Comparison of ENCODE assay signal across 20 mouse cellular contexts in genomic region chr8:9569516-9570170, GRCm38 (mm10).
DNase-seq lines count a peak whose midpoint lies in the region; ATAC-seq lines count a peak whose summit lies in the region.
"Had no signal": no experiment of that assay in that cellular context is flagged by ENCODE, and none has a peak within 500 bp of the region (broad histone marks: within the 10 kb centered on the region; RNA-seq: fewer than 3 reads in every experiment).

No protein-coding gene starts in this region.

- no peaks in the 10 kb centered on the region for H3K27me3 ChIP-seq in heart, embryonic 11.5 days (ENCODE audit: control insufficient read depth, insufficient read depth, low read length)
- H3K27me3 ChIP-seq: limb, embryonic 15.5 days; neural tube, embryonic 15.5 days had no signal

- no peak overlapping the region for H3K4me3 ChIP-seq in heart, embryonic 11.5 days (ENCODE audit: low read depth, low read length)
- H3K4me3 ChIP-seq: heart, embryonic 10.5 days; limb, embryonic 15.5 days; myocyte; neural tube, embryonic 15.5 days had no signal

- no peaks in the 10 kb centered on the region for H3K36me3 ChIP-seq in heart, embryonic 11.5 days (ENCODE audit: control insufficient read depth, insufficient read depth, low read length)
- H3K36me3 ChIP-seq: heart, embryonic 10.5 days; limb, embryonic 15.5 days; neural tube, embryonic 15.5 days had no signal

- WGBS in heart, embryonic 11.5 days (ENCODE audit: insufficient replicate concordance) = 73% methylated on average over 4 of the region's 4 CpGs

- no peak overlapping the region for H3K27ac ChIP-seq in heart, embryonic 11.5 days (ENCODE audit: low read depth, low read length)
- H3K27ac ChIP-seq: heart, embryonic 10.5 days; hindbrain, embryonic 14.5 days; limb, embryonic 15.5 days; neural tube, embryonic 15.5 days had no signal

- H3K9me3 ChIP-seq in heart, embryonic 11.5 days (replicated peaks; ENCODE audit: control insufficient read depth, low read length) = no peaks in the 10 kb centered on the region
- H3K9me3 ChIP-seq: heart, embryonic 10.5 days; limb, embryonic 15.5 days; neural tube, embryonic 15.5 days had no signal

- no peak overlapping the region for H3K4me2 ChIP-seq in heart, embryonic 11.5 days
- H3K4me2 ChIP-seq: hindbrain, embryonic 14.5 days; limb, embryonic 15.5 days; neural tube, embryonic 15.5 days had no signal

- no peaks in the 10 kb centered on the region for H3K4me1 ChIP-seq in heart, embryonic 11.5 days (ENCODE audit: control insufficient read depth, insufficient read depth, low read length)
- H3K4me1 ChIP-seq: heart, embryonic 10.5 days; limb, embryonic 15.5 days; neural tube, embryonic 15.5 days had no signal

- peak; percentile 69 for DNase-seq in heart, adult 11 months
- peak; percentile 22 for DNase-seq in right cerebral cortex, adult 18-20 months
- DNase-seq in right cerebral cortex, postnatal 25 days = no peak
- peak; percentile 35 to 53 for DNase-seq in cerebellum, postnatal 36 days
- no peak for DNase-seq in lung, postnatal 10 days
- no peak for DNase-seq in adrenal gland, postnatal 10 days
- DNase-seq in spleen, postnatal 4 days (ENCODE audit: low spot score in 2 of 2) = no peak
- DNase-seq: adrenal gland, adult 2 months; gastrocnemius, postnatal 36 days; heart, postnatal 14 days; kidney, adult 2 months; kidney, postnatal 14 days; lung, postnatal 36 days; thymus, adult 2 months had no signal

- no peak overlapping the region for H3K9ac ChIP-seq in heart, embryonic 11.5 days (ENCODE audit: low read depth, low read length)
- H3K9ac ChIP-seq: hindbrain, embryonic 14.5 days; limb, embryonic 15.5 days; neural tube, embryonic 15.5 days had no signal

- no peak for ATAC-seq in heart, embryonic 11.5 days (replicated peaks; ENCODE audit: insufficient number of reproducible peaks, low FRiP score, low TSS enrichment)

Comparison
In these comparisons a context has a peak if more than half of its experiments do, and no peak if none do; other contexts are left out.
1. DNase-seq: peak in heart, adult 11 months (single experiment), right cerebral cortex, adult 18-20 months (single experiment) and cerebellum, postnatal 36 days (2 of 2); none in right cerebral cortex, postnatal 25 days (single experiment), lung, postnatal 10 days (single experiment), adrenal gland, postnatal 10 days (single experiment) and spleen, postnatal 4 days (0 of 2).